Mouse (Mus musculus): ENCODE measurements around the gene Hist1h2bc.
A peak's percentile ranks its signal among the peaks of the same experiment; 100 is the strongest.

The Hist1h2bc gene

GRCm38 (mm10) chr13:23738677-23739068, 54.7 kb downstream of the Hist1h2bc start, which contains the start of gene Hist1h1c:
Gene Hist1h1c (plus strand): TSS chr13:23738808.
- DNase-seq = peak; percentile 83

GRCm38 (mm10) chr13:23739069-23739921, 55.3 kb downstream of the Hist1h2bc start:
- peak; percentile 93 for DNase-seq

- DNase-seq = no peak
Observed at GRCm38 (mm10) chr13:23739922-23740252, 55.9 kb downstream of the Hist1h2bc start.

- DNase-seq = peak; percentile 23
Observed at GRCm38 (mm10) chr13:23740256-23740840, 56.3 kb downstream of the Hist1h2bc start.

GRCm38 (mm10) chr13:23740910-23741309, 56.9 kb downstream of the Hist1h2bc start:
- DNase-seq = no peak

GRCm38 (mm10) chr13:23742007-23742406, 58.0 kb downstream of the Hist1h2bc start:
- no peak for DNase-seq

Data from cerebellum, adult 9-10 months (tissue).